Mouse (Mus musculus) CH12.LX (cell line): ENCODE data around the gene Slbp. TPM values are rescaled to one million over a fixed set of nuclear protein-coding genes. Genes with fewer than 3 reads are reported as not detected.

ENCODE experiments used
- DNase-seq: peaks from one replicate; pipeline ENCODE4 v3.0.0-alpha.2; 2013; ENCODE audit errors: extremely low read depth
- H3K27ac ChIP-seq: 2 replicates; pipeline ENCODE4 v1.5.1; 2012; ENCODE audit warnings: low read depth, mild to moderate bottlenecking, control low read depth, moderate library complexity; ENCODE audit not compliant: insufficient read depth
- H3K27me3 ChIP-seq: replicated peaks from 2 replicates; pipeline ENCODE3; 2012; ENCODE audit warnings: inconsistent platforms
- H3K36me3 ChIP-seq, 2 experiments: replicated peaks in 1 of 2; 2 replicates each; pipeline versions ENCODE3 to v1.6.1; 2012; ENCODE audit warnings: inconsistent platforms in 1 of 2, low read length in 1 of 2, mild to moderate bottlenecking in 1 of 2, mixed read lengths in 1 of 2, moderate library complexity in 1 of 2; ENCODE audit not compliant: control insufficient read depth in 1 of 2, insufficient read depth in 1 of 2
- H3K4me1 ChIP-seq, 2 experiments: 2 replicates each; pipeline ENCODE4 v1.6.1; 2012; ENCODE audit warnings: inconsistent platforms in 1 of 2, moderate library complexity in 1 of 2; ENCODE audit not compliant: insufficient read depth in 2 of 2, control insufficient read depth in 1 of 2
- H3K4me2 ChIP-seq: 2 replicates; pipeline ENCODE4 v1.6.1; 2012; ENCODE audit warnings: low read depth, mild to moderate bottlenecking, control low read depth; ENCODE audit not compliant: poor library complexity, insufficient read depth, severe bottlenecking
- H3K4me3 ChIP-seq, 3 experiments: fragments of 150-350 bp in 1 of 3; sonication (generic) in 1 of 3; replicated peaks in 1 of 3; 2 replicates each; pipeline versions ENCODE3 to v1.5.1; 2011 to 2012; ENCODE audit warnings: low read depth in 2 of 3, low read length in 2 of 3, mild to moderate bottlenecking in 2 of 3, moderate library complexity in 2 of 3, control low read depth in 1 of 3, improper control_type of control experiment in 1 of 3, inconsistent platforms in 1 of 3, mixed read lengths in 1 of 3; ENCODE audit not compliant: poor library complexity in 1 of 3
- H3K79me2 ChIP-seq: replicated peaks from 2 replicates; pipeline ENCODE4 v1.6.1; 2012; ENCODE audit warnings: mild to moderate bottlenecking, moderate library complexity; ENCODE audit not compliant: control insufficient read depth, poor library complexity, insufficient read depth, severe bottlenecking; ENCODE audit errors: extremely low read depth
- H3K9ac ChIP-seq: 2 replicates; pipeline ENCODE4 v1.6.1; 2012; ENCODE audit warnings: low read depth, mild to moderate bottlenecking, control low read depth, moderate library complexity; ENCODE audit not compliant: insufficient read depth
- H3K9me3 ChIP-seq: replicated peaks from 2 replicates; pipeline ENCODE3; 2012; ENCODE audit warnings: low read length, inconsistent platforms, mixed read lengths
- BHLHE40 ChIP-seq: IDR thresholded peaks from 2 replicates; pipeline ENCODE4 v1.6.1; 2011; ENCODE audit warnings: mild to moderate bottlenecking, low read depth, low read length, improper control_type of control experiment
- CHD2 ChIP-seq: IDR thresholded peaks from 2 replicates; pipeline ENCODE4 v1.6.1; 2011; ENCODE audit warnings: low read length, improper control_type of control experiment
- E2F4 ChIP-seq: IDR thresholded peaks from 2 replicates; pipeline ENCODE4 v1.6.1; 2011; ENCODE audit warnings: low read depth, low read length, improper control_type of control experiment; ENCODE audit not compliant: insufficient replicate concordance
- ELF1 ChIP-seq: IDR thresholded peaks from 2 replicates; pipeline ENCODE4 v1.6.1; 2014; ENCODE audit warnings: low read depth, mild to moderate bottlenecking, inconsistent platforms, low read length, improper control_type of control experiment
- EP300 ChIP-seq: IDR thresholded peaks from 2 replicates; pipeline ENCODE4 v1.6.1; 2011; ENCODE audit warnings: low read length, improper control_type of control experiment
- JUN ChIP-seq: IDR thresholded peaks from 2 replicates; pipeline ENCODE4 v1.6.1; 2011; ENCODE audit warnings: low read depth, mild to moderate bottlenecking, low read length, improper control_type of control experiment, moderate library complexity; ENCODE audit not compliant: insufficient read depth
- JUND ChIP-seq: conservative IDR thresholded peaks from 2 replicates; pipeline ENCODE4 v1.6.1; 2011; ENCODE audit warnings: low read depth, low read length, improper control_type of control experiment
- KAT2A ChIP-seq: IDR thresholded peaks from 2 replicates; pipeline ENCODE4 v1.6.1; 2012; ENCODE audit warnings: low read length, improper control_type of control experiment, inconsistent platforms; ENCODE audit not compliant: insufficient replicate concordance
- MAZ ChIP-seq: IDR thresholded peaks from 2 replicates; pipeline ENCODE4 v1.6.1; 2012; ENCODE audit warnings: low read depth, mild to moderate bottlenecking, inconsistent platforms, low read length, improper control_type of control experiment, moderate library complexity
- MEF2A ChIP-seq: IDR thresholded peaks from 2 replicates; pipeline ENCODE4 v1.6.1; 2014; ENCODE audit warnings: low read depth, mild to moderate bottlenecking, inconsistent platforms, low read length, improper control_type of control experiment, borderline replicate concordance
- MYC ChIP-seq: IDR thresholded peaks from 2 replicates; pipeline ENCODE4 v1.6.1; 2011; ENCODE audit warnings: low read depth, mild to moderate bottlenecking, improper control_type of control experiment, low read length
- NELFE ChIP-seq: IDR thresholded peaks from 2 replicates; pipeline ENCODE4 v1.6.1; 2011; ENCODE audit warnings: low read depth, low read length, improper control_type of control experiment
- NRF1 ChIP-seq: IDR thresholded peaks from 2 replicates; pipeline ENCODE4 v1.6.1; 2014; ENCODE audit warnings: low read depth, mild to moderate bottlenecking, inconsistent platforms, low read length, improper control_type of control experiment, moderate library complexity
- PAX5 ChIP-seq: IDR thresholded peaks from 2 replicates; pipeline ENCODE4 v1.6.1; 2012; ENCODE audit warnings: low read length, inconsistent platforms, mixed read lengths
- POLR2A ChIP-seq: IDR thresholded peaks from 2 replicates; pipeline ENCODE4 v1.6.1; 2011; ENCODE audit warnings: low read depth, mild to moderate bottlenecking, improper control_type of control experiment, low read length
- POLR2AphosphoS2 ChIP-seq: IDR thresholded peaks from 2 replicates; pipeline ENCODE4 v1.6.1; 2011; ENCODE audit warnings: low read depth, low read length, improper control_type of control experiment
- RAD21 ChIP-seq: IDR thresholded peaks from 2 replicates; pipeline ENCODE4 v1.6.1; 2011; ENCODE audit warnings: low read depth, mild to moderate bottlenecking, low read length, improper control_type of control experiment, moderate library complexity
- RCOR1 ChIP-seq: conservative IDR thresholded peaks from 2 replicates; pipeline ENCODE4 v1.6.1; 2012; ENCODE audit warnings: low read depth, mild to moderate bottlenecking, inconsistent platforms, low read length, improper control_type of control experiment
- UBTF ChIP-seq: IDR thresholded peaks from 2 replicates; pipeline ENCODE4 v1.6.1; 2012; ENCODE audit warnings: low read depth, mild to moderate bottlenecking, inconsistent platforms, low read length, improper control_type of control experiment, moderate library complexity
- USF2 ChIP-seq: conservative IDR thresholded peaks from 2 replicates; pipeline ENCODE4 v1.6.1; 2011; ENCODE audit warnings: low read depth, low read length, improper control_type of control experiment
- ZMIZ1 ChIP-seq: IDR thresholded peaks from 2 replicates; pipeline ENCODE4 v1.6.1; 2012; ENCODE audit warnings: low read depth, mild to moderate bottlenecking, inconsistent platforms, low read length, improper control_type of control experiment
- ZNF384 ChIP-seq: IDR thresholded peaks from 2 replicates; pipeline ENCODE4 v1.6.1; 2012; ENCODE audit warnings: low read depth, low read length, improper control_type of control experiment, inconsistent platforms
- dilution Hi-C: fragments of 300-500 bp; cut with MboI; formaldehyde crosslinking; loops from 2 replicates; pipeline ENCODE4 v1.14.3; 2020; ENCODE audit warnings: low sequenced_read_pairs; ENCODE audit not compliant: extremely low pct_unique_long_range_greater_than_20kb, extremely low pct_ligation_motif_present
- in situ Hi-C: fragments of 300-500 bp; cut with MboI; formaldehyde crosslinking; loops from 3 replicates; pipeline ENCODE4 v1.14.3; 2019; ENCODE audit warnings: low sequenced_read_pairs, low pct_ligation_motif_present, low pct_unique_long_range_greater_than_20kb, mixed read lengths
- polyA plus RNA-seq: library from polyadenylated mRNA; unstranded; fragments of >175 nt; gene quantifications from 2 replicates; pipeline ENCODE4 v1.2.1, GENCODE M21; 2012; ENCODE audit warnings: low read depth; ENCODE audit not compliant: insufficient read length
- total RNA-seq, 2 experiments: library from RNA; depleted of rRNA; stranded (reverse); fragments of 300-350 nt in 1 of 2; fragments of >200 nt in 1 of 2; gene quantifications; 2 replicates each; pipeline ENCODE4 v1.2.3; 2012 to 2014

The Slbp gene
- total and polyA plus RNA-seq, 3 experiments = 85.4 to 263 (median 117) TPM

DNA sequence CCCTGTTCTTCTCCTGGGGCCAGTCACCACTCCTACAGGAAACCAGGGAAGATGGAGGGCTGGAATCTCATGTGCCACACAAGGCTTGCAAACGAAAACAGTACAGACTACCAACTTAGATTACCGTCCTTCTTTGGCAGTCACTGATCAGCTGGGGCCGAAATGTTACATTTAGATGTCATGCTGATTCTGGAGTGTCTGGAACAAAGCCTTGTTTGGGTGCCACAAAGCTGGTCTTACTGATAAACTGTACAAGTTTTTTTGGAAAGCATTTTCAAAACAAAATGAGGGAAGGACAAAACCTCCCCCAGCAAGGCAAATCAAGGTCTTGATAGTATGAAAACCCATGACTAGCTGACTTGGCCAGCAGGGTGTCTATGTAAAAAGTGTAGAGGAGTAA, 28.6 kb downstream of the Slbp start:
- Histone ChIP-seq H3K4me2 (no peak overlapping the region), H3K27ac (no peak overlapping the region), H3K4me3 (no peak overlapping the region), H3K79me2 (peaks cover 24% of the 10 kb centered on the region)
- in situ Hi-C loops = no loop called here
- dilution Hi-C loops = no loop called here
- no peak for DNase-seq
- TF ChIP-seq MEF2A (no peak), CHD2 (no peak), PAX5 (no peak), ZMIZ1 (no peak), UBTF (no peak), JUND (no peak)
- TF ChIP-seq, all 38 proteins: peak for 0
- H3K4me1 ChIP-seq = peaks cover 3 to 40% of the 10 kb centered on the region in 2 experiments; a peak in 3 of 4 replicates
- no peak overlapping the region for H3K9ac ChIP-seq
- no peaks in the 10 kb centered on the region for H3K27me3 ChIP-seq
- peaks cover 17 to 61% of the 10 kb centered on the region in 2 experiments for H3K36me3 ChIP-seq
- no peaks in the 10 kb centered on the region for H3K9me3 ChIP-seq

DNA sequence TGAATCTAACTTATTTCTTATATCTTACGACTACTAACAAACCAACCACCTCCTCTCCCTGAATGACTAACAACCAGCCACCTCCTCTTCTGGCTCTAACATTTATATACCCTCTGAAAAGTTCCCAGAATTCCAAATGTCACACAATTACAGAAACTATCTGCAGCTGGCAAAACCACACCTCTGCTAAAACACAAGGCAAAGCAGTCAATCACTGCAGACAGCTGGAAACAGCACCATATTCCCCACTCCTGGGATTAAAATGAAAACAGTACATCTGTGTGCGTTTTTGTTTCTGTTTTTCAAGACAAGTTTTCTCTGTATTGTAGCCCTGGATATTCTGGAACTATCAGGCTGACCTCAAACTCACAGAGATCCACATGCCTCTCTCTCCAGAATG, 29.7 kb downstream of the Slbp start:
- DNase-seq = no peak
- dilution Hi-C loops (no loop called here), in situ Hi-C loops (no loop called here)
- TF ChIP-seq KAT2A = no peak
- no peak for TF ChIP-seq EP300
- TF ChIP-seq RAD21 = no peak
- no peak for TF ChIP-seq MAZ
- TF ChIP-seq RCOR1 = no peak
- H3K9ac ChIP-seq = no peak overlapping the region
- no peak overlapping the region for H3K27ac ChIP-seq
- no peak overlapping the region for H3K4me2 ChIP-seq
- H3K79me2 ChIP-seq = peaks cover 24% of the 10 kb centered on the region
- H3K27me3 ChIP-seq = no peaks in the 10 kb centered on the region
- H3K4me1 ChIP-seq = peaks cover 3 to 37% of the 10 kb centered on the region in 2 experiments; a peak in 3 of 4 replicates
- H3K9me3 ChIP-seq = no peaks in the 10 kb centered on the region
- H3K4me3 ChIP-seq = no peak overlapping the region
- peaks cover 17 to 65% of the 10 kb centered on the region in 2 experiments for H3K36me3 ChIP-seq

DNA sequence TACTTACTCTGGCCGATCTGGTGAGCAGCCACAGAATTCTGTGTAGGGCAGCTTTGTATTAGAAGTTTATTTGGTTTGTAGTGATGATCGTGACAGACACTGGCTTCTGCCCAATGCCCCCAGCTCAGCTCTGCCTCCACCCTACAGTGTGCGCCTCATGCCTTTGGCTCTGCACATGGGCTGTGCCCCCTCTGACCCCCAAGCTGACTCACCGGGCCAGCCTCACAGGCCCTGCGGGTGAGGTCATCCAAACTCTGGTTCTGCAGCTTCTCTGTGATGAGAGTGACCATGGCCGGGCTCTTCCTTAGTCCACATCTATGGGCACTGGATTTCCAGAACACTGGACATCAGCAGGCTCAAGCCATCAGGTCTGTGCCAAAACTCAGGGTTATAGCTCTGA, 38.0 kb downstream of the Slbp start:
- no peaks in the 10 kb centered on the region for H3K9me3 ChIP-seq
- dilution Hi-C loops = no loop called here
- H3K4me2 ChIP-seq = no peak overlapping the region
- no peak overlapping the region for H3K4me3 ChIP-seq
- in situ Hi-C loops = no loop called here
- 0 out of 2 replicates have a peak, but pooled peaks cover 4% of the 10 kb centered on the region for H3K79me2 ChIP-seq
- H3K27ac ChIP-seq = no peak overlapping the region
- peaks cover 0 to 13% of the 10 kb centered on the region in 2 experiments; a peak in 2 of 4 replicates for H3K4me1 ChIP-seq
- H3K36me3 ChIP-seq = peaks cover 18 to 74% of the 10 kb centered on the region in 2 experiments
- no peak overlapping the region for H3K9ac ChIP-seq
- no peak for TF ChIP-seq MYC
- TF ChIP-seq MEF2A = no peak
- TF ChIP-seq JUN = no peak
- no peak for TF ChIP-seq POLR2A
- TF ChIP-seq JUND = no peak
- no peak for TF ChIP-seq USF2
- TF ChIP-seq PAX5 = no peak
- no peak for TF ChIP-seq ELF1
- TF ChIP-seq NRF1 = no peak
- no peak for TF ChIP-seq RAD21
- TF ChIP-seq EP300 = no peak
- TF ChIP-seq BHLHE40 = no peak
- no peak for TF ChIP-seq NELFE
- no peak for TF ChIP-seq ZNF384
- TF ChIP-seq POLR2AphosphoS2 = no peak
- no peak for TF ChIP-seq E2F4
- no peaks in the 10 kb centered on the region for H3K27me3 ChIP-seq
- no peak for DNase-seq
